Mouse (Mus musculus) lung, postnatal 0 days (tissue): ENCODE data around the gene Wfikkn1.

Experiments used
- CTCF ChIP-seq: IDR thresholded peaks from 2 replicates; pipeline ENCODE4 v1.5.1; 2016; ENCODE audit warnings: antibody characterized with exemption, mild to moderate bottlenecking
- EP300 ChIP-seq: IDR thresholded peaks from 2 replicates; pipeline ENCODE4 v1.6.1; 2016; ENCODE audit warnings: antibody characterized with exemption, mild to moderate bottlenecking, control low read depth

GRCm38 (mm10) chr17:25867836-25868600 lies 12.6 kb downstream of the Wfikkn1 start:
- TF ChIP-seq EP300, result no peak
- TF ChIP-seq CTCF, result no peak
